Mouse (Mus musculus) embryo, embryonic 11.5 days (tissue): ENCODE data around the gene Vmn1r83.

Experiments used
- DNase-seq: peaks from one replicate; pipeline ENCODE4 v3.0.0-alpha.2; 2012; ENCODE audit warnings: low read depth, low spot score

Vmn1r83 gene

DNA sequence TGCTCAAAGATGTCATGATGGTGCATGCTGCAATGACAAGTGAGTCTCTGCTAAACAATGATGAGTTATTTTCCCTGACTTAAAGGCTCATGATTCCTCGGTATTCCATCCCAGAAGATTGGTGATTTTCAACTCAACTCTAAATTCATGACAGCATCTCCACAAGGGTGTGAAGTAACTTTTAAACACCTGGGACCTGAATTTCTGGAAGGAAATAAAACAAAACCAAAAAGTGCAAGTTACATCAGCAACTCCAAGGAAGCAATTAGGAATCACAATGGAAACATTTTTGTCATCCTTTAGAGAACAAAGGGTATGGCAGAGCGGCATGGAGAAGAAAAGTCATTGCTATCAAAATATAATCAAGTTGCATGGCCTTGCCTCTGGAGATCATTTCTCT is at the start of gene Vmn1r83:
Gene Vmn1r83 (minus strand): TSS at position 101 of the 400 bp plus-strand sequence.
- no peak for DNase-seq

DNA sequence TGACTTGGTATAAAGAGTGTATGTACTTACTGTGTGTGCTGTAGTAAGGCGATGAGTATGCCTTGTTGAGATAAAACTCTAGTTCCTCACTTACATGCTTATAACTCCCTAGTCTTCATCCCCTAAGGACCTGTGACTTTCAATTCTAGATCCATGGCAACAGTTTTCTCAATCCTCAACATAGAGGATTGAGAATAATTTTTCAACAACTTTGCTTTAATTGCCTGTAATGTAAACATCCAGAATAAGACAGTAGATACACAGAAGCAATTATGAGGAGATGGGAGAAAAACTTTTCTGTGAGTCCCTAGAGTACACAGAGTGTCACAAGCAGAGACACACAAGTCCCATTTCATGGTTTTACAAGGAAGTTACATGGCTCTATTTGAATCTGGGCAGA is 39.9 kb upstream of the Vmn1r83 start, which contains the start of gene Vmn1r84:
Gene Vmn1r84 (minus strand): TSS at position 101 of the 400 bp plus-strand sequence.
- no peak for DNase-seq

DNA sequence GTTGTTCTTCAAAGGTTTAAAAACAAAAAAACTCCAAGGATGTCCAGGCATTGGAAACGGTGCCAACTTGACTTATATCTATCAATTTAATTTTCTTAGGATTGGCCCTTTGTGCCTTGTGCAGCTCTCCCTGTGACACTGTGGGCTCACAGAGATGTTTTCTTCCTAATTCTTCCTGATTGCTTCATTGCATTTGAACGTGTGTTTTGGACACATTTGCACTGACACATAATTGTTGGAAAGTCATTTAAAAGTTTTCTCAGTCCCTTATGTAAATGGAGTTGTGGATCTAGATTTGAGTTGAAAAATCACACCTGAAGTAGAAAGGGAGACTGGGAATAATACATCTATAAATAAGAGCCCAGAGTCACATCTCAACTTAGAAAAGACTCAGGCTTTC is 29.2 kb downstream of the Vmn1r83 start, which contains the start of gene Vmn1r82:
Gene Vmn1r82 (plus strand): TSS at position 301 of the 400 bp plus-strand sequence.
- DNase-seq: no peak
